Mouse (Mus musculus) myocyte (in vitro differentiated cells): ENCODE data around the gene Fbxo4.

ENCODE experiments used
- MAX ChIP-seq: IDR thresholded peaks from one replicate; pipeline ENCODE4 v1.6.1; 2011; ENCODE audit warnings: low read depth, mild to moderate bottlenecking, control low read depth
- MYOG ChIP-seq, 3 experiments: IDR thresholded peaks; one replicate each; pipeline ENCODE4 v1.6.1; 2011; ENCODE audit warnings: control low read depth in 2 of 3, low read depth in 2 of 3, mild to moderate bottlenecking in 2 of 3; ENCODE audit not compliant: insufficient read length in 2 of 3, control insufficient read depth in 1 of 3, insufficient read depth in 1 of 3
- POLR2A ChIP-seq: IDR thresholded peaks from one replicate; pipeline ENCODE4 v1.6.1; 2011; ENCODE audit warnings: low read depth, mild to moderate bottlenecking, control low read depth, moderate library complexity; ENCODE audit not compliant: insufficient read length
- POLR2AphosphoS2 ChIP-seq: IDR thresholded peaks from one replicate; pipeline ENCODE4 v1.6.1; 2011; ENCODE audit warnings: low read depth, control low read depth; ENCODE audit not compliant: insufficient read length
- REST ChIP-seq: IDR thresholded peaks from one replicate; pipeline ENCODE4 v1.6.1; 2011; ENCODE audit warnings: mild to moderate bottlenecking, control low read depth, moderate library complexity; ENCODE audit not compliant: insufficient read depth, insufficient read length
- USF1 ChIP-seq: IDR thresholded peaks from one replicate; pipeline ENCODE4 v1.6.1; 2011; ENCODE audit warnings: low read depth, mild to moderate bottlenecking, control low read depth, moderate library complexity

DNA sequence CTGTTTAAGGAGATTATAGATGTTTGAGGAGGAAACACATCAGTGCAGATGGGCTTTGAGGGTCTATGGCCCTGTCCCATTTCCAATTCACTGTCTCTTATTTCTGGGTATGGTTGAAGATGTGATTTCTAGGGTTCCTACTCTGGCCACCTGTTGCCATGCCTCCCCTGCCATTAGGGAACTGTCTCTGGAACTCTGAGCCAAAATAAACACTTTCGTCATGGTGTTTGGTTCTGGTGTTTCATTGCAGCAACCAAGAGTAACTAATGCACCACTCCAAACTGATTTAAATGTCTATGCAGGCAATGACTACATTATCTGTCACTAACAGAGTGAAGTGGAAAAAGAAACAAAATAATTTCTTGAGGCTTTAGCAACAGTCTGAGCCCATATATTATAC lies 19.3 kb downstream of the Fbxo4 start:
- TF ChIP-seq POLR2AphosphoS2 (no peak), POLR2A (no peak), USF1 (no peak), MAX (no peak), MYOG (IDR thresholded peaks at IDR 0.05; ENCODE audit: control insufficient read depth in 1 of 3, insufficient read depth in 1 of 3, insufficient read length in 2 of 3, low read depth in 2 of 3) (no peak), REST (no peak)
